ENCODE assay signal across 9 mouse cellular contexts in the genomic region with DNA sequence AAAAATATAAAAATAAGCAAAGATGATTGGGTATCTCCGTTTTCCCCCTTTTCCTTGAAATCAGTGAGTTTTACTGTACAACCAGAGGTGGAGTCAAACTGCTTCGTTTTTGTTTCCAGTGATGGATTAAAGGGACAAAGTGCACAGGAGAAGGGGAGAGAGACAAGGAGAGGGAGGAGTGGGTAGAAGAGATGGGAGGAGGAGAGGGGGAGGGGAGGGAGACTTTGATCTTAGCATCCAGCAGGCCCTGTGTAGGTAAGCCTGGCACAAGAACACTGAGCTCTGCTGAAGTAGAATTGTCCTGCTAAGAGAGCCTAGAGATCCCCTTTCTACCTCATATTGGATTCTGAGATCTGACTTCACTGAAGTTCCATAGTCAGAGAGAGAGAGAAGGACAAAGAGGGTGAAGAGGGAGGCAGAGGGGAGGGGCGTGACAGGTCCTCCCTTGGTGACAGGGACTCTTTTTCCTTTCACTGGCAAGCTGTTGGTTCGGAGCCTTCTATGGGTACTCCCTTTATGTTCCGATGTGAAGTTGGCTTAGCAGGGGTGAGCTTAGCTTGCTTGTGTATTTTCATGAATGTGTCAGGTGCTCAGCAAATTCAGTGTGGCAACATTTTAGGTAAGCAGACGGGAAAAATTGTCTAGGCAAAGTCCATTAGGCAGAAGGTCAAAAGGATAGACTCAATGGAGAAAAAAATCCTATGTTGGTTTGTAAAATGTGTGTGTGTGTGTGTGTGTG.
DNase-seq lines count a peak whose midpoint lies in the region; ATAC-seq and TF ChIP-seq lines count a peak whose summit lies in the region.
"Had no signal": no experiment of that assay in that cellular context is flagged by ENCODE, and none has a peak within 500 bp of the region (broad histone marks: within the 10 kb centered on the region; RNA-seq: fewer than 3 reads in every experiment).

No protein-coding gene starts in this region.

- H3K9me3 ChIP-seq in liver, embryonic 11.5 days (ENCODE audit: control insufficient read depth, low read length), result no peaks in the 10 kb centered on the region
- H3K9me3 ChIP-seq in hindbrain, embryonic 13.5 days, result peaks cover 6% of the 10 kb centered on the region; the same call in 1 of the 2 replicates
- 0 out of 2 replicates have a peak, but pooled peaks cover 2% of the 10 kb centered on the region for H3K9me3 ChIP-seq in limb, embryonic 10.5 days (replicated peaks)
- H3K9me3 ChIP-seq in intestine, embryonic 15.5 days, result no peaks in the 10 kb centered on the region

- 57% methylated on average over 6 of the region's 6 CpGs for WGBS in liver, adult 2 months
- WGBS in liver, embryonic 11.5 days, result 63% methylated on average over 6 of the region's 6 CpGs
- 24% methylated on average over 6 of the region's 6 CpGs for WGBS in hindbrain, embryonic 13.5 days
- WGBS in limb, embryonic 10.5 days, result 57% methylated on average over 6 of the region's 6 CpGs
- WGBS in intestine, embryonic 15.5 days, result 62% methylated on average over 6 of the region's 6 CpGs

- no peak overlapping the region for H3K4me2 ChIP-seq in liver, embryonic 11.5 days
- no peak overlapping the region for H3K4me2 ChIP-seq in hindbrain, embryonic 13.5 days
- no peak overlapping the region for H3K4me2 ChIP-seq in intestine, embryonic 15.5 days (replicated peaks)

- no peak for TF ChIP-seq CTCF in liver, adult 2 months (IDR thresholded peaks at IDR 0.05; ENCODE audit: low read depth, low read length)

- H3K27me3 ChIP-seq in liver, adult 2 months (ENCODE audit: control insufficient read depth, insufficient read depth, low read length), result no peaks in the 10 kb centered on the region
- H3K27me3 ChIP-seq in liver, embryonic 11.5 days (replicated peaks; ENCODE audit: control insufficient read depth, insufficient read depth, low read length), result no peaks in the 10 kb centered on the region
- no peaks in the 10 kb centered on the region for H3K27me3 ChIP-seq in hindbrain, embryonic 13.5 days
- H3K27me3 ChIP-seq in limb, embryonic 10.5 days (ENCODE audit: low read depth, poor library complexity, severe bottlenecking), result no peaks in the 10 kb centered on the region
- H3K27me3 ChIP-seq in intestine, embryonic 15.5 days (replicated peaks), result no peaks in the 10 kb centered on the region

- peak; percentile 68 for DNase-seq in liver, adult 2 months (ENCODE audit: extremely low read depth, low read depth, low spot score)
- no peak for DNase-seq in liver, embryonic 11.5 days (ENCODE audit: low spot score)
- no peak for DNase-seq in limb, embryonic 10.5 days (ENCODE audit: low spot score)
- DNase-seq in retina, embryonic 14.5 days (ENCODE audit: low spot score), result peak; percentile 27
- DNase-seq in thymus, postnatal 10 days (ENCODE audit: low spot score in 2 of 2), result no peak
- no peak for DNase-seq in heart, postnatal 4 days
- DNase-seq: right cerebral cortex, postnatal 4 days had no signal

- no peak overlapping the region for H3K27ac ChIP-seq in liver, adult 2 months (replicated peaks; ENCODE audit: insufficient read depth, low read depth, low read length)
- H3K27ac ChIP-seq in liver, embryonic 11.5 days (ENCODE audit: low read depth, low read length), result no peak overlapping the region
- no peak overlapping the region for H3K27ac ChIP-seq in hindbrain, embryonic 13.5 days
- peak overlapping the region; percentile 53; the same call in 1 of the 2 replicates for H3K27ac ChIP-seq in limb, embryonic 10.5 days
- H3K27ac ChIP-seq in intestine, embryonic 15.5 days, result no peak overlapping the region

- no peaks in the 10 kb centered on the region for H3K36me3 ChIP-seq in liver, adult 2 months (ENCODE audit: control insufficient read depth, insufficient read depth, low read length)
- no peaks in the 10 kb centered on the region for H3K36me3 ChIP-seq in liver, embryonic 11.5 days (ENCODE audit: control insufficient read depth, insufficient read depth, low read length)
- H3K36me3 ChIP-seq in hindbrain, embryonic 13.5 days, result no peaks in the 10 kb centered on the region
- H3K36me3 ChIP-seq in limb, embryonic 10.5 days, result no peaks in the 10 kb centered on the region
- no peaks in the 10 kb centered on the region for H3K36me3 ChIP-seq in intestine, embryonic 15.5 days

- H3K9ac ChIP-seq in liver, adult 2 months (ENCODE audit: low read depth, low read length), result no peak overlapping the region
- no peak overlapping the region for H3K9ac ChIP-seq in liver, embryonic 11.5 days (ENCODE audit: low read depth, low read length)
- H3K9ac ChIP-seq in hindbrain, embryonic 13.5 days, result no peak overlapping the region
- H3K9ac ChIP-seq in intestine, embryonic 15.5 days, result no peak overlapping the region

- no peak for ATAC-seq in liver, embryonic 11.5 days (replicated peaks; ENCODE audit: low FRiP score)
- peak; percentile 65 for ATAC-seq in hindbrain, embryonic 13.5 days (ENCODE audit: low FRiP score)
- no peak for ATAC-seq in intestine, embryonic 15.5 days

- peaks cover 4% of the 10 kb centered on the region; the same call in 1 of the 2 replicates for H3K4me1 ChIP-seq in liver, adult 2 months (ENCODE audit: control insufficient read depth, insufficient read depth, low read length)
- no peaks in the 10 kb centered on the region for H3K4me1 ChIP-seq in liver, embryonic 11.5 days (replicated peaks; ENCODE audit: control insufficient read depth, insufficient read depth, low read length)
- H3K4me1 ChIP-seq in hindbrain, embryonic 13.5 days (replicated peaks), result peaks cover 18% of the 10 kb centered on the region
- H3K4me1 ChIP-seq in limb, embryonic 10.5 days, result peaks cover 19% of the 10 kb centered on the region
- no peaks in the 10 kb centered on the region for H3K4me1 ChIP-seq in intestine, embryonic 15.5 days (replicated peaks)

- TF ChIP-seq POLR2A in liver, adult 2 months (IDR thresholded peaks at IDR 0.05; ENCODE audit: extremely low read depth, insufficient read depth, low read length), result no peak

- H3K4me3 ChIP-seq in liver, adult 2 months (ENCODE audit: insufficient read depth, low read depth, low read length), result no peak overlapping the region
- no peak overlapping the region for H3K4me3 ChIP-seq in liver, embryonic 11.5 days (ENCODE audit: low read depth, low read length)
- no peak overlapping the region for H3K4me3 ChIP-seq in hindbrain, embryonic 13.5 days
- H3K4me3 ChIP-seq in limb, embryonic 10.5 days, result no peak overlapping the region
- H3K4me3 ChIP-seq in intestine, embryonic 15.5 days (replicated peaks), result no peak overlapping the region

- no peaks in the 10 kb centered on the region for H3K79me2 ChIP-seq in liver, adult 2 months (ENCODE audit: control insufficient read depth, insufficient read depth, low read length)

Comparison
In these comparisons a context has a peak if more than half of its experiments do, and no peak if none do; other contexts are left out.
1. DNase-seq: peak in liver, adult 2 months (single experiment) and retina, embryonic 14.5 days (single experiment); none in liver, embryonic 11.5 days (single experiment), limb, embryonic 10.5 days (single experiment), thymus, postnatal 10 days (0 of 2) and heart, postnatal 4 days (single experiment).